Mouse (Mus musculus) urinary bladder, postnatal 14 days (tissue): ENCODE measurements around the gene Nucb1.
"Not testable (repeated sequence)": the region's sequence is repeated elsewhere in the genome, so short reads cannot be mapped to it uniquely, and the experiment has no call there.

ENCODE experiments used
- DNase-seq: peaks from one replicate; pipeline ENCODE4 v3.0.0; 2021; ENCODE audit warnings: low spot score

Gene Nucb1

GRCm38 (mm10) chr7:45509912-45510787, at the start of gene Nucb1:
Gene Nucb1 (minus strand): TSS chr7:45510406.
- DNase-seq: peak; percentile 93

GRCm38 (mm10) chr7:45558907-45559306, 48.7 kb upstream of the Nucb1 start:
- peak; percentile 70 for DNase-seq

GRCm38 (mm10) chr7:45555787-45556186, 45.6 kb upstream of the Nucb1 start:
- DNase-seq: peak; percentile 88

- DNase-seq: no peak
These were observed 44.5 kb upstream of the Nucb1 start, which contains the start of gene Hsd17b14 for GRCm38 (mm10) chr7:45554744-45555143. Gene Hsd17b14 (plus strand): TSS chr7:45554893.

GRCm38 (mm10) chr7:45553990-45554389, 43.8 kb upstream of the Nucb1 start:
- no peak for DNase-seq

GRCm38 (mm10) chr7:45553519-45553918, 43.3 kb upstream of the Nucb1 start:
- DNase-seq: no peak

- DNase-seq: no peak
These were observed 41.3 kb upstream of the Nucb1 start for GRCm38 (mm10) chr7:45551512-45551883.

- no peak for DNase-seq
These were observed 40.8 kb upstream of the Nucb1 start for GRCm38 (mm10) chr7:45550821-45551511.

- no peak for DNase-seq
These were observed 39.6 kb upstream of the Nucb1 start for GRCm38 (mm10) chr7:45549641-45550436.

- DNase-seq: no peak
These were observed 34.3 kb upstream of the Nucb1 start for GRCm38 (mm10) chr7:45544525-45544924.

- DNase-seq: no peak
These were observed 30.0 kb upstream of the Nucb1 start for GRCm38 (mm10) chr7:45540213-45540612.

- no peak for DNase-seq
These were observed 28.9 kb upstream of the Nucb1 start for GRCm38 (mm10) chr7:45539095-45539494.

- DNase-seq: peak; percentile 49
These were observed 28.2 kb upstream of the Nucb1 start for GRCm38 (mm10) chr7:45538163-45539041.

- DNase-seq: no peak
These were observed 27.4 kb upstream of the Nucb1 start for GRCm38 (mm10) chr7:45537602-45538001.

GRCm38 (mm10) chr7:45535676-45536075, 25.5 kb upstream of the Nucb1 start:
- DNase-seq: no peak

- peak; percentile 31 for DNase-seq
These were observed 20.4 kb upstream of the Nucb1 start for GRCm38 (mm10) chr7:45530643-45531042.

- DNase-seq: no peak
These were observed 19.3 kb upstream of the Nucb1 start for GRCm38 (mm10) chr7:45529461-45529860.

GRCm38 (mm10) chr7:45527169-45527568, 17.0 kb upstream of the Nucb1 start:
- DNase-seq: not testable (repeated sequence)

- DNase-seq: no peak
These were observed 16.4 kb upstream of the Nucb1 start for GRCm38 (mm10) chr7:45526474-45527120.

- peak; percentile 96 for DNase-seq
These were observed 15.7 kb upstream of the Nucb1 start, which contains the start of the genes Ppp1r15a and Plekha4 for GRCm38 (mm10) chr7:45525809-45526473. Gene Ppp1r15a (minus strand): TSS chr7:45526268. Gene Plekha4 (plus strand): TSS chr7:45526330.
